Mouse (Mus musculus) embryonic facial prominence, embryonic 14.5 days (tissue): ENCODE data around the gene Fam216a. TPM values are rescaled to one million over a fixed set of nuclear protein-coding genes. Genes with fewer than 3 reads are reported as not detected.

Experiments used
- ATAC-seq: fragments of 200-750 bp; cut with Nextera tagmentation; 2 replicates; pipeline ENCODE4 v1.8.0; 2017; ENCODE audit warnings: low read depth, moderate number of reproducible peaks, moderate TSS enrichment
- DNase-seq: peaks from one replicate; pipeline ENCODE4 v3.0.0-alpha.2; 2015; ENCODE audit warnings: low spot score
- H3K27ac ChIP-seq: fragments of 300-500 bp; sonication (generic); replicated peaks from 2 replicates; pipeline ENCODE4 v1.5.1; 2014; ENCODE audit warnings: low read depth, mild to moderate bottlenecking, low read length, moderate library complexity
- H3K27me3 ChIP-seq: fragments of 300-500 bp; sonication (generic); replicated peaks from 2 replicates; pipeline ENCODE4 v1.6.1; 2014; ENCODE audit warnings: low read length; ENCODE audit not compliant: control insufficient read depth, insufficient read depth
- H3K36me3 ChIP-seq: fragments of 300-500 bp; sonication (generic); 2 replicates; pipeline ENCODE4 v1.6.1; 2014; ENCODE audit warnings: low read length, mixed read lengths; ENCODE audit not compliant: control insufficient read depth, insufficient read depth
- H3K4me1 ChIP-seq: fragments of 300-500 bp; sonication (generic); 2 replicates; pipeline ENCODE4 v1.6.1; 2014; ENCODE audit warnings: antibody characterized with exemption, low read length; ENCODE audit not compliant: control insufficient read depth, insufficient read depth
- H3K4me2 ChIP-seq: fragments of 300-500 bp; sonication (generic); 2 replicates; pipeline ENCODE4 v1.6.1; 2014; ENCODE audit warnings: low read depth, mild to moderate bottlenecking, low read length, moderate library complexity, mixed read lengths
- H3K4me3 ChIP-seq: fragments of 300-500 bp; sonication (generic); 2 replicates; pipeline ENCODE4 v1.5.1; 2014; ENCODE audit warnings: low read depth, mild to moderate bottlenecking, low read length
- H3K9ac ChIP-seq: fragments of 300-500 bp; sonication (generic); 2 replicates; pipeline ENCODE4 v1.6.1; 2014; ENCODE audit warnings: low read depth, mild to moderate bottlenecking, low read length, moderate library complexity, mixed read lengths
- H3K9me3 ChIP-seq: fragments of 300-500 bp; sonication (generic); 2 replicates; pipeline ENCODE4 v1.6.1; 2016; ENCODE audit warnings: low read length; ENCODE audit not compliant: control insufficient read depth
- WGBS: fragments of 180-500 bp; shearing (Covaris S2); extraction: QIAGEN DNeasy Blood & Tissue Kit; methylation state at CpG from one replicate; pipeline ENCODE4 v1.1.7; 2014; 5-methylcytosine and 5-hydroxymethylcytosine counted together
- polyA plus RNA-seq: library from polyadenylated mRNA; unstranded; fragments of >200 nt; fragmentation: Nextera tagmentation; extraction: Ambion mirVana; gene quantifications from 2 replicates; pipeline ENCODE4 v1.2.1, GENCODE M21; 2014

The Fam216a gene
- polyA plus RNA-seq, 1 experiment from 2014 or later: 73.9 TPM

- Histone ChIP-seq H3K27ac (no peak overlapping the region), H3K4me1 (peaks cover 9% of the 10 kb centered on the region; the same call in 1 of the 2 replicates), H3K4me2 (no peak overlapping the region), H3K27me3 (no peaks in the 10 kb centered on the region), H3K4me3 (no peak overlapping the region), H3K36me3 (peaks cover 18% of the 10 kb centered on the region), H3K9me3 (no peaks in the 10 kb centered on the region), H3K9ac (no peak overlapping the region)
- ATAC-seq (no peak), DNase-seq (peak; percentile 58)
- 58% methylated on average over 2 of the region's 2 CpGs for WGBS
Measured at GRCm38 (mm10) chr5:122393887-122394286, 21.7 kb upstream of the Fam216a start.

- ATAC-seq (peak; percentile 24; the same call in 1 of the 2 replicates), DNase-seq (no peak)
- H3K27ac ChIP-seq: peak overlapping the region; percentile 72; the same call in 1 of the 2 replicates
Measured at GRCm38 (mm10) chr5:122392227-122393004, 20.3 kb upstream of the Fam216a start.

GRCm38 (mm10) chr5:122391786-122392180, 19.6 kb upstream of the Fam216a start, which contains the start of gene Arpc3:
Arpc3 (plus strand) TSS chr5:122391878.
- Histone ChIP-seq H3K9ac (peak within 1 kb of the TSS; percentile 93), H3K4me2 (peak within 1 kb of the TSS; percentile 77), H3K9me3 (no peaks in the 10 kb centered on the region), H3K4me1 (peaks cover 9% of the 10 kb centered on the region; the same call in 1 of the 2 replicates), H3K36me3 (peaks cover 5% of the 10 kb centered on the region), H3K27me3 (no peaks in the 10 kb centered on the region), H3K4me3 (peak within 1 kb of the TSS; percentile 91), H3K27ac (peak within 1 kb of the TSS; percentile 72)
- under 1% methylated on average over 37 of the region's 39 CpGs for WGBS
- ATAC-seq (peak; percentile 95), DNase-seq (peak; percentile 93)

More at GRCm38 (mm10) chr5:122392227-122393004, 20.3 kb upstream of the Fam216a start:
- H3K4me2 ChIP-seq: peak overlapping the region; percentile 77
- H3K4me1 ChIP-seq: peaks cover 9% of the 10 kb centered on the region; the same call in 1 of the 2 replicates
- WGBS: 17% methylated on average over 19 of the region's 19 CpGs
- peaks cover 11% of the 10 kb centered on the region for H3K36me3 ChIP-seq
- H3K9me3 ChIP-seq: no peaks in the 10 kb centered on the region
- no peaks in the 10 kb centered on the region for H3K27me3 ChIP-seq
- peak overlapping the region; percentile 93 for H3K9ac ChIP-seq
- peak overlapping the region; percentile 91 for H3K4me3 ChIP-seq

- Histone ChIP-seq H3K36me3 (0 out of 2 replicates have a peak, but pooled peaks cover under 1% of the 10 kb centered on the region), H3K4me1 (peaks cover 9% of the 10 kb centered on the region; the same call in 1 of the 2 replicates), H3K9ac (peak overlapping the region; percentile 93; the same call in 1 of the 2 replicates), H3K27me3 (no peaks in the 10 kb centered on the region), H3K9me3 (no peaks in the 10 kb centered on the region), H3K27ac (no peak overlapping the region), H3K4me3 (peak overlapping the region; percentile 91), H3K4me2 (peak overlapping the region; percentile 77)
- ATAC-seq (no peak), DNase-seq (no peak)
- WGBS: 53% methylated on average over 15 of the region's 16 CpGs
Measured at GRCm38 (mm10) chr5:122391178-122391785, 19.1 kb upstream of the Fam216a start.

- H3K9me3 ChIP-seq: no peaks in the 10 kb centered on the region
- H3K36me3 ChIP-seq: no peaks in the 10 kb centered on the region
- H3K4me1 ChIP-seq: peaks cover 9% of the 10 kb centered on the region; the same call in 1 of the 2 replicates
- no peak overlapping the region for H3K4me2 ChIP-seq
- no peak overlapping the region for H3K27ac ChIP-seq
- H3K27me3 ChIP-seq: no peaks in the 10 kb centered on the region
- ATAC-seq: no peak
- H3K9ac ChIP-seq: no peak overlapping the region
- no peak overlapping the region for H3K4me3 ChIP-seq
- no peak for DNase-seq
Measured at GRCm38 (mm10) chr5:122390671-122391070, 18.5 kb upstream of the Fam216a start.

GRCm38 (mm10) chr5:122390006-122390405, 17.8 kb upstream of the Fam216a start:
- Histone ChIP-seq H3K27ac (no peak overlapping the region), H3K27me3 (no peaks in the 10 kb centered on the region), H3K4me1 (peaks cover 9% of the 10 kb centered on the region; the same call in 1 of the 2 replicates), H3K4me3 (no peak overlapping the region), H3K9ac (no peak overlapping the region), H3K4me2 (no peak overlapping the region), H3K9me3 (no peaks in the 10 kb centered on the region), H3K36me3 (no peaks in the 10 kb centered on the region)
- WGBS: 94% methylated on average over 5 of the region's 5 CpGs
- DNase-seq (no peak), ATAC-seq (no peak)

GRCm38 (mm10) chr5:122379374-122380155, 7.4 kb upstream of the Fam216a start:
- H3K4me2 ChIP-seq: no peak overlapping the region
- no peak overlapping the region for H3K9ac ChIP-seq
- 54% methylated on average over 11 of the region's 11 CpGs for WGBS
- peak; percentile 74 for ATAC-seq
- peak; percentile 63 for DNase-seq
- no peaks in the 10 kb centered on the region for H3K27me3 ChIP-seq
- H3K27ac ChIP-seq: no peak overlapping the region
- H3K4me1 ChIP-seq: no peaks in the 10 kb centered on the region
- no peak overlapping the region for H3K4me3 ChIP-seq
- peaks cover 55% of the 10 kb centered on the region for H3K36me3 ChIP-seq
- no peaks in the 10 kb centered on the region for H3K9me3 ChIP-seq

GRCm38 (mm10) chr5:122378171-122378570, 6.0 kb upstream of the Fam216a start:
- Histone ChIP-seq H3K4me2 (no peak overlapping the region), H3K27me3 (no peaks in the 10 kb centered on the region), H3K27ac (no peak overlapping the region), H3K36me3 (peaks cover 55% of the 10 kb centered on the region), H3K4me1 (0 out of 2 replicates have a peak, but pooled peaks cover 3% of the 10 kb centered on the region), H3K4me3 (no peak overlapping the region), H3K9me3 (no peaks in the 10 kb centered on the region), H3K9ac (no peak overlapping the region)
- WGBS: 92% methylated on average over 12 of the region's 12 CpGs
- ATAC-seq (no peak), DNase-seq (no peak)
